Mouse (Mus musculus): ENCODE data around the gene Ccn1.

Gene Ccn1

GRCm38 (mm10) chr3:145649852-145650202 is at the start of gene Ccn1:
Gene Ccn1, minus strand, starts transcription at chr3:145649981.
- DNase-seq (ENCODE audit: low spot score), result peak; percentile 89

GRCm38 (mm10) chr3:145693361-145693760 is 43.6 kb upstream of the Ccn1 start:
- no peak for DNase-seq (ENCODE audit: low spot score)

- DNase-seq (ENCODE audit: low spot score), result no peak
These were observed 42.3 kb upstream of the Ccn1 start for GRCm38 (mm10) chr3:145692037-145692436.

GRCm38 (mm10) chr3:145691415-145691814 is 41.6 kb upstream of the Ccn1 start:
- no peak for DNase-seq (ENCODE audit: low spot score)

- DNase-seq (ENCODE audit: low spot score), result no peak
These were observed 39.5 kb upstream of the Ccn1 start for GRCm38 (mm10) chr3:145689271-145689670.

- no peak for DNase-seq (ENCODE audit: low spot score)
These were observed 38.1 kb upstream of the Ccn1 start for GRCm38 (mm10) chr3:145687836-145688235.

- peak; percentile 37 for DNase-seq (ENCODE audit: low spot score)
These were observed 35.0 kb upstream of the Ccn1 start for GRCm38 (mm10) chr3:145684604-145685441.

GRCm38 (mm10) chr3:145684201-145684600 is 34.4 kb upstream of the Ccn1 start:
- DNase-seq (ENCODE audit: low spot score), result no peak

GRCm38 (mm10) chr3:145681348-145681935 is 31.7 kb upstream of the Ccn1 start:
- no peak for DNase-seq (ENCODE audit: low spot score)

GRCm38 (mm10) chr3:145680686-145681085 is 30.9 kb upstream of the Ccn1 start:
- DNase-seq (ENCODE audit: low spot score), result no peak

- DNase-seq (ENCODE audit: low spot score), result no peak
These were observed 26.4 kb upstream of the Ccn1 start for GRCm38 (mm10) chr3:145676212-145676611.

GRCm38 (mm10) chr3:145674815-145675214 is 25.0 kb upstream of the Ccn1 start:
- DNase-seq (ENCODE audit: low spot score), result no peak

GRCm38 (mm10) chr3:145666383-145666782 is 16.6 kb upstream of the Ccn1 start:
- no peak for DNase-seq (ENCODE audit: low spot score)

GRCm38 (mm10) chr3:145656993-145657713 is 7.4 kb upstream of the Ccn1 start:
- DNase-seq (ENCODE audit: low spot score), result peak; percentile 46

- DNase-seq (ENCODE audit: low spot score), result no peak
These were observed 5.2 kb upstream of the Ccn1 start for GRCm38 (mm10) chr3:145654944-145655343.

- DNase-seq (ENCODE audit: low spot score), result no peak
These were observed 4.2 kb upstream of the Ccn1 start for GRCm38 (mm10) chr3:145654028-145654427.

- DNase-seq (ENCODE audit: low spot score), result peak; percentile 84
These were observed 3.6 kb upstream of the Ccn1 start for GRCm38 (mm10) chr3:145653191-145653940.

- peak; percentile 31 for DNase-seq (ENCODE audit: low spot score)
These were observed 2.7 kb upstream of the Ccn1 start for GRCm38 (mm10) chr3:145652322-145653131.

- no peak for DNase-seq (ENCODE audit: low spot score)
These were observed 2.2 kb upstream of the Ccn1 start for GRCm38 (mm10) chr3:145651978-145652321.

- DNase-seq (ENCODE audit: low spot score), result peak; percentile 59
These were observed 1.5 kb upstream of the Ccn1 start for GRCm38 (mm10) chr3:145651029-145651977.

All from lung, postnatal 25 days (tissue).